Mouse (Mus musculus) erythroblast, adult 5-6 weeks (primary cell): ENCODE data around the gene Ube2f. TPM values are rescaled to one million over a fixed set of nuclear protein-coding genes. Genes with fewer than 3 reads are reported as not detected.

Experiments used
- ATAC-seq: replicated peaks from 2 replicates; pipeline ENCODE4 v1.8.0; 2016; ENCODE audit warnings: moderate number of reproducible peaks, mild to moderate bottlenecking, moderate TSS enrichment, inconsistent platforms; ENCODE audit not compliant: poor library complexity, low FRiP score, severe bottlenecking
- total RNA-seq, 2 experiments: library from RNA; stranded (forward) in 1 of 2; stranded (reverse) in 1 of 2; fragments of 150-400 nt in 1 of 2; fragments of 200-764, 138-1000 nt in 1 of 2; gene quantifications; 2 replicates each; pipeline versions ENCODE4 v1.2.3 to v1.2.4; 2015 to 2017; ENCODE audit warnings: low replicate concordance in 2 of 2

The Ube2f gene
- total RNA-seq, 2 experiments from 2014 or later = 187 to 221 TPM

- no peak for ATAC-seq
Measured at GRCm38 (mm10) chr1:91289375-91289774, 39.3 kb downstream of the Ube2f start.

DNA sequence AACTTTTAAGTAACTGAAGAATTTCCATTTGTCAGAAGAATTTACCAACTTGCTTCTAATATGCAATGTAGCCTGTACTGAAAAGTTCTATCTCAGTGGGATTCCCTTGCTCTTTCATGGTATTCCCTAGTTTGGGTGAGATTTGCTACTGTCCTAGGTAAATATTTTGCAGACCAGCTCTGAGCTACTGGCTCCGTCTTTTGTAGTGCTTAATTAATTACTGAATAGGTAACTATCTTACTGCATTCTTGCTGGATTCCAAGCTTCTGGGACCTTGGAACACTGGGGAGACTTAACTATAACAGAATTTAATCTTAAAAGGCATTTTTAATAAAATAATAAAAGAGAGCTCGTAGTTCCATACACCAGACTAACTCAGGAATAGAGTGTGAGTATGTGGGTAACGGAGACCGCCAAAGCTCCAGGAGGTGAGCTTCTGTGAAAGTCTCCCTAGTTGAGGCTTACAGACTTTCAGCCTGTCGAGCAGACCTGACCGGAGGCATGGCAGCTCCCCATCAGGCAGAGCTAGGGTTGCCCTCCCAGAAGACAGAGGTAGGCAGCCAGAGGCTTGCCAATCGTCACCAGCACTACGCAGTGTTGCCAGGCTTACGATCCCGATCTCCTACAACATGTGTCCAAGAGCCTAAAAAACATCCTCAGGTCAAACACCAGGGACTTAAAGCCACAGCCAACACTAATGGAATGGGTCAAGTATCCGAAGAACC lies 42.2 kb downstream of the Ube2f start:
- no peak for ATAC-seq

DNA sequence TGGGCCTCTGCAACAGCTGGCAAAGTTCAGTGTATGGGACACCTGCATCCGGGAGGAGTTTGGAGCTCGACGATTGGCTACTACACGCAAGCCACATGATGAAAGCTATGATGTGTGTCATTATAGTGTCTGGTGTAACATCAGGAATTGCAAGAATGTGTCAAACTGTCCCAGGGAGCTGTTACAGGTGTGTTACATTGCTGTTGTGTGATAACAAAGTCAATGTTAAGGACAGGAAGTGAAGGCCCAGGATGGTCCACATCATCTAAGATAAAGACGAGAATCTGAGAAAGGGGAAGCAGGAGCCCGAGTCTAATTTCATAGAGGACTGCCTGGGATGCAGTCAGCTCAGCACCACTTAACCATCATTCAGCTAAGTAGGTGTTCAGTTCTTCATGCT lies 45.4 kb downstream of the Ube2f start:
- ATAC-seq = no peak

GRCm38 (mm10) chr1:91297799-91298744 lies 48.0 kb downstream of the Ube2f start, which contains the start of gene Scly:
Gene Scly, plus strand, starts transcription at chr1:91298338.
- ATAC-seq = peak; percentile 93

DNA sequence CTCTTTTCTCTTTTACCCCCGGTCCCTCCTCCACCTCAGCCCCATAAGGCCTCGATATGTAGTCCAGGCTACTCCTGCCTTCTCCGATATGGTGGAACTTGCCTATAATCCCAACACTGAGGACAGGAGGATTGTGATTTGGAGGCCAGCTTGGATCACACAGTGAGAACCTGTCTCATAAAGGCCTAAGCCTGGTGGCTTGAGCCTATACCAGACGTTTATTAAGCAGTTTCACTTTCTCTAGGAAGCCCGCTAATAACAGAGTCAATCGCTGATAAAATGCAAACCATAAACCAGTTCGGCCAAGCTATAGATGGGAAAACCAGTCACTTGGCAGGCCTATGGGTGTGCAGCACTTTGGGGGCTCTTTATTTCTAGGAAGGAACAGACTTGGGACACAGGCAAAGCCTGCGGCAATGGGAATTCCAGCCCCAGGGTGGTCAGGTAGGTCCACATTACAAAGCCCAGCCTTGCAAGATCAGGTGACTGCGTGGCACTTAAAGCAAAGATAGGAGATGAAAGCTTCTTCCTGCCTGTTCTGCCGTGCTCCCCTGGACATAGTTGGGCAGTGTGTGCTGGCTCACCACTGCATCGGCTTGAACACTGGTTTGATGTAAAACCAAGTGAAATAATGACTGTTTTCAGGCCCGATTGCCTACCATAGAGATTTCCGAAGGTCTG lies 49.1 kb downstream of the Ube2f start:
- 0 out of 2 replicates have a peak, but pooled peaks have one; percentile 1 for ATAC-seq

DNA sequence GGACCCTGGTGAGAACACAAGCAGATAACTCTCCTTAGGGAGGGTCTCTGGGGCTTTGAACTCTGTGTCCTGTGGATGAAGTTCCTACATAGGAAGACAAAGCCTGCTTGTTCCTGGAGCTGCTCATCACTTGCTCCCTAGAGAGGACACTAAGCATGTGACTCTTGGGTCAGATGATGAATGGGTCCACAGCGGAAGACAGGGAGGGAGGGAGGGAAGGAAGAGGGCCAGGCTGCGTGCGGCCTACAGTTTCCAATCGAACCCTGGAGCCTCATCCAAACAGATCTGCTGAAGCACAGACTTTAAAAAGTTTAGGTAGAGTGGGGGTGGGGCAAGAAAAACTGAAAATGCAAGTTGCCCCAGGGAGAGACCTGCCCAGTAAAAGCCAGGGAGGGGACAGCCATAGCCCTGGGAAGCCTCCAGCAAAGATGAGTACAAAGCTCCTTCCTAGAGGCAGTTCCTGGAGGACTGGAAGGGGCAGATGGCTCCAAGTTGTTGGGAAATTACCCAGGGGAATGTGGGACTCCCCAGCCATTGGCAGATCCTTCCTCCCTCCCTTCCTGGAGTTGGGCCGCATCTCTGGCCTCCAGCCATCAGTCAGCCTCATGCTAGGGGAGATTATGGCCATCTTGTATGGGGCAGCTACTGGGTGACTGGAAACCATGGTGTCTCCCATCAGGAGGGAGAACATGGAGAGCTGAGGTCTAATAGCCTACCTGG lies 49.8 kb downstream of the Ube2f start:
- peak; percentile 51 for ATAC-seq

- no peak for ATAC-seq
Measured at GRCm38 (mm10) chr1:91301206-91301920, 51.3 kb downstream of the Ube2f start.

- ATAC-seq = no peak
Measured at GRCm38 (mm10) chr1:91302021-91302420, 51.9 kb downstream of the Ube2f start.

DNA sequence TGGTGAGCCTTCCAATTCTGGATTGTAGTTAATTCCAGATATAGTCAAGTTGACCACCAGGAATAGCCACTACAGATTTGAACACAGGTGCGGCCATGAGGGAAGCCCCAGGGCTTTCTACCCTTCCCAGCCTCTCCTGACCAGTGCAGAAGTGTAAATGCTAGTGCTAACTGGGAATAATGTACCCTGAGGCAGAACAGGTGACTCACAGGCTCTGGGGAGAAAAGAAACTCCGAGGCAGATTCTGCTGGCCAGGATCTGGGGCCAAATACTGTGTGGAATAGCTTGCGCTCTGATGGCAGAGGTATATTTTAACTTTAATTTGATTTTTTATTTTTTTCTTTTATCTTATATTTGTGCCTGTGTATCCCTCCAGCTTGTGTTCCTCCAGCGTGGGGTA lies 54.5 kb downstream of the Ube2f start:
- no peak for ATAC-seq

DNA sequence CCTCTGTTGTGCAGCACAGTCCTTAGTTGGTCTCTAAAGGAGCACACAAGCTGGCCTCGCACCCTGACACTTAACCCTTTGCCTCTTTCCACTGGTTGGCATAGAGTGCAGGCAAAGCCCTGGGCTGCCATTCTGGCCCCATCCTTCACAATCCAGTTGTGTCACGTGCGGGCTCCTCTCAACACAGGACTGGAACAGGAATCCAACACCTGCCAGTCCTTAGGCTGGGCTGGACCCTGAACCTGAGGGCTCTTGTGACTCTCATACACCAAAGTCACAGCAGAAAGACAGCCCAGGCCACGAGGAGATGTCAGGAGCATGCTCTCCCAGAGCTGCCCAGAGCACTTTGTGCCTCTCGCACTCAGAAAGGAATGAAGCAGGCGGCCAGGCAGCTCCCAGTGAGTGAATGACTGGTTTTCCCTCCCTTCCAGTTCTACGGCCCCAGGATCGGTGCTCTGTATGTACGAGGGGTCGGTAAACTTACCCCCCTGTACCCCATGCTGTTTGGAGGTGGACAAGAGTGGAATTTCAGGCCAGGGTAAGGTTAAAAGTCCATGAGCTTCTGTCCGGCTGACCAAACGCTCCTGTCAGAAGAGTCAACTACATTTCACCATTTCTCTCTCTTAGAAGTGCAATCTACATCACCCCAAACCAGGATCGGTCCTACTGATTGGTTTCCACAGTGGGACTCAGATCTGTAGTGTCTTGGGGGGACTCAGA lies 59.4 kb downstream of the Ube2f start:
- ATAC-seq = no peak

GRCm38 (mm10) chr1:91312273-91312672 lies 62.2 kb downstream of the Ube2f start:
- no peak for ATAC-seq

- no peak for ATAC-seq
Measured at GRCm38 (mm10) chr1:91313251-91313650, 63.1 kb downstream of the Ube2f start.

- no peak for ATAC-seq
Measured at GRCm38 (mm10) chr1:91317656-91318055, 67.6 kb downstream of the Ube2f start.

- ATAC-seq = no peak
Measured at GRCm38 (mm10) chr1:91321760-91322438, 71.8 kb downstream of the Ube2f start, which contains the start of gene Espnl. Gene Espnl, plus strand, starts transcription at chr1:91322075.

- no peak for ATAC-seq
Measured at GRCm38 (mm10) chr1:91324646-91325045, 74.5 kb downstream of the Ube2f start.

DNA sequence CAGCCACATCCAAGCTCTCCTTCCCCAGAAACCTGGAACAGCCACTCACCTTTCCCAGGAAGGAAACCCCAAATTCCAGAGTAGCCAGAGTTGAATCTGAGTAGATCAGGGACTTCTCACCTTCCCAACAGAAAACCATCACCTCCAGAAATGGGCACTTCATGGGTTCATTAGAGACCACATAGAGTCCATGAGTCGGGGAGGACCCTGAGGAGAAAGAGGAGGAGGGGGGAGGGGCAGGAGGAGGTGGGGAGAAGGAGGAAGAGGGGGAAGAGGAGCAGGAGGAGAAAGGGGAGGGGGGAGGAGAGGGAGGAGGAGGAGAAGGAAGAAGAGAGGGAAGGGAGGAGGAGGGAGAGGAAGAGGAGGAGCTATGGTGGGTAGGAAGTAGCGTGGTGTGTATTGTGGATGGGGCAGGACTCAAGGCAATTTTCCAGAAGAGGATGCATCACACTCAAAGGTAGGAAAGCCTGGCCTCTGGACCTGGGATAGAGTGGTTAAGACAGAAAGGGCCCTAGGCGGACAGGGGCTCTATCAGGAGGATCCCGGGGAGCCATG lies 75.5 kb downstream of the Ube2f start:
- ATAC-seq = no peak

DNA sequence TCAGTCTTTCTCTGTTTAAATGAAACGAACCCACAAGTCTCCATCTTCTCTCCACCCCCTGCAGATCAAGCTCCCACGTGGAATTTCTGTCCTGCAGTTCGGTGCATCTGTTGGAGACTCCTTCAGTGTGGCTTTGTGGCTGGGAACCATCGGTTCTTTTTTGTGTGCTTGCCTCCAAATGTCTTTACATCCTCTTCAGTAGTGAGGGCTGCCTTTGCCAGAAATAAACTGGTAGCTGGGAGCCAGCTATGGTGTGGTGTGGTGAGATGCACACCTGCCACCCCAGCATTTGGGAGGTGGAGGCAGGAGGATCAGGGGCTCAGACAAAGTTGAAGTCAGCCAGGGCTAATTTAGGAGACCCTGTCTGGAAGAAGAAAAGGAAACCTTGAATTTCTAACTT lies 82.0 kb downstream of the Ube2f start:
- ATAC-seq = no peak
